Mouse (Mus musculus): ENCODE measurements around the gene Trdn. TPM values are rescaled to one million over a fixed set of nuclear protein-coding genes. Genes with fewer than 3 reads are reported as not detected.

Trdn gene
- total RNA-seq (2014; fragmentation: Nextera tagmentation) (not detected in 2 replicates), total RNA-seq (2017) (0.06 and 0.27 TPM in 2 replicates), polyA plus RNA-seq (2012) (not detected in 2 replicates)

DNA sequence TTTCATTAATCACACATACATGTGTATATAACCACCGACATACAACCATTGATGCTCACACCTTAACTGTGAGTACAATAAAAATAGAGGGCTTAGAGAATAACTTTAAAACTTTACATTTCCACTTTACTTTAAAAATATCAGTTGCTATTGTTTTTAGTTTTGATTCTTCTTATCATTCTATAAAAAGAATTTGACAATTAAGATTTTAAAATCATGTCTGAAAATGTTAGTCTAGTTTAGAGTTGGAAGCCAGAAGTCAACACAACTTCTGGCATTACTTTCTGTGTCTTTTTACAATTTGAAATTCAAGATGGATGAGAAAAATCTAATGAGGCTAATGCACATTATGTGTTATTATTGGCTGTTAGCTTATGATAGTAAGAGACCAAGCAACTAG, at the start of gene Trdn:
Gene Trdn (plus strand): TSS at position 301 of the 400 bp plus-strand sequence.
- no peaks in the 10 kb centered on the region for H3K36me3 ChIP-seq (replicated peaks)
- no peak for DNase-seq (ENCODE audit: low spot score)
- no peaks in the 10 kb centered on the region for H3K4me1 ChIP-seq (ENCODE audit: insufficient read depth, low read depth, low read length)
- no peaks in the 10 kb centered on the region for H3K9me3 ChIP-seq (replicated peaks)
- no peak within 1 kb of the TSS for H3K4me3 ChIP-seq (ENCODE audit: low read depth, low read length)
- H3K27me3 ChIP-seq (ENCODE audit: insufficient read depth, low read length) = no peaks in the 10 kb centered on the region
- ATAC-seq (ENCODE audit: extremely low read depth, insufficient number of reproducible peaks, low FRiP score, poor library complexity, severe bottlenecking) = no peak
- TF ChIP-seq CTCF (IDR thresholded peaks at IDR 0.05; ENCODE audit: low read depth, low read length) (no peak), GATA1 (IDR thresholded peaks at IDR 0.05; ENCODE audit: borderline replicate concordance, low read length) (no peak), GATA2 (IDR thresholded peaks at IDR 0.05; ENCODE audit: borderline replicate concordance, low read depth, low read length) (no peak), TAL1 (conservative IDR thresholded peaks at IDR 0.05; ENCODE audit: low read depth, low read length) (no peak), POLR2AphosphoS5 (IDR thresholded peaks at IDR 0.05; ENCODE audit: insufficient replicate concordance, low read depth, low read length) (no peak)

GRCm38 (mm10) chr10:33060771-33061170, 19.6 kb upstream of the Trdn start:
- Histone ChIP-seq H3K4me3 (ENCODE audit: low read depth, low read length) (no peak overlapping the region), H3K9me3 (replicated peaks) (no peaks in the 10 kb centered on the region), H3K36me3 (replicated peaks) (no peaks in the 10 kb centered on the region), H3K4me1 (ENCODE audit: insufficient read depth, low read depth, low read length) (no peaks in the 10 kb centered on the region), H3K27me3 (ENCODE audit: insufficient read depth, low read length) (no peaks in the 10 kb centered on the region)
- DNase-seq (ENCODE audit: low spot score) (no peak), ATAC-seq (ENCODE audit: extremely low read depth, insufficient number of reproducible peaks, low FRiP score, poor library complexity, severe bottlenecking) (no peak)
- no peak for TF ChIP-seq POLR2AphosphoS5 (IDR thresholded peaks at IDR 0.05; ENCODE audit: insufficient replicate concordance, low read depth, low read length)
- TF ChIP-seq GATA2 (IDR thresholded peaks at IDR 0.05; ENCODE audit: borderline replicate concordance, low read depth, low read length) = no peak
- no peak for TF ChIP-seq GATA1 (IDR thresholded peaks at IDR 0.05; ENCODE audit: borderline replicate concordance, low read length)
- TF ChIP-seq CTCF (IDR thresholded peaks at IDR 0.05; ENCODE audit: low read depth, low read length) = no peak
- TF ChIP-seq TAL1 (conservative IDR thresholded peaks at IDR 0.05; ENCODE audit: low read depth, low read length) = no peak

DNA sequence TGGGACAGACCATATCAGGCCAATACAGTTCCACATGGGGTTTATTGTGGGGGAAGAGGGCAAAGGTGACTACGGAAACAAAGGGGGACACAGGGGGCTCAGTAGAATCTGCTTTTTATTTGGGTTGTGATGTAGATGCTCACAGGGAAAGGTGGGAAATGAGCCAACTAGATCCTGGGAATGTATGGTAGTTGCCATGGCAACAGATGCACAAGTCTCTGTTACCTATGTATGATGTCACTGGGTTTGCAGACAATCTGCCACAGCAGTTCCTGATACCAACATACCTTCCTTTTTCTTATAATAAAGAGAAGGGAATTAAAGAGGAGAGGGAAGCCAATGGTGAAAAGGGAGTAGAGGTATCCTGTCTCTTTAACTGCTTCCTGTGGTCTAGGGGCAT, 14.8 kb upstream of the Trdn start:
- ATAC-seq (ENCODE audit: extremely low read depth, insufficient number of reproducible peaks, low FRiP score, poor library complexity, severe bottlenecking) (no peak), DNase-seq (ENCODE audit: low spot score) (no peak)
- Histone ChIP-seq H3K27me3 (ENCODE audit: insufficient read depth, low read length) (no peaks in the 10 kb centered on the region), H3K36me3 (replicated peaks) (no peaks in the 10 kb centered on the region), H3K4me3 (ENCODE audit: low read depth, low read length) (no peak overlapping the region), H3K4me1 (ENCODE audit: insufficient read depth, low read depth, low read length) (no peaks in the 10 kb centered on the region), H3K9me3 (replicated peaks) (no peaks in the 10 kb centered on the region)
- TF ChIP-seq GATA2 (IDR thresholded peaks at IDR 0.05; ENCODE audit: borderline replicate concordance, low read depth, low read length) (no peak), CTCF (IDR thresholded peaks at IDR 0.05; ENCODE audit: low read depth, low read length) (no peak), GATA1 (IDR thresholded peaks at IDR 0.05; ENCODE audit: borderline replicate concordance, low read length) (no peak), POLR2AphosphoS5 (IDR thresholded peaks at IDR 0.05; ENCODE audit: insufficient replicate concordance, low read depth, low read length) (no peak), TAL1 (conservative IDR thresholded peaks at IDR 0.05; ENCODE audit: low read depth, low read length) (no peak)

DNA sequence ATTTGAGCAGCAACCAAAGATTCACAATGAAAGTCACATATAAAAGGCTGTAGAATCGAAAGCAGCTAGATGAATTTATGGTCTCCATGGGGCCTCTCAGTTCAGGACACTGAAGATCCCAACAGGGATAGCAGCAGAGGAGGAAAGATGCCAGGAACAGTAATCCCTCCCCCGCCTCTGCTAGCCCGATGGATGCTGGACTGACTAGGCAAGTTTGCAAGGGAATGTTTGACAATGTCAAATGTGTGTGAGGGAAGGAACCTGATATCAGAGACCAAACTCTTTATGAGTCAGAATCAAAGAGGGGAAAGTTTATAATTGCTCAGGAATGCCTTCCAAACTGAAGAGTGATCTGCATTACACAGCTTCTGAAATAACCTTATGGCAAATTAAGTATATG, 7.2 kb upstream of the Trdn start:
- Histone ChIP-seq H3K36me3 (replicated peaks) (no peaks in the 10 kb centered on the region), H3K4me3 (ENCODE audit: low read depth, low read length) (no peak overlapping the region), H3K4me1 (ENCODE audit: insufficient read depth, low read depth, low read length) (no peaks in the 10 kb centered on the region), H3K27me3 (ENCODE audit: insufficient read depth, low read length) (no peaks in the 10 kb centered on the region), H3K9me3 (replicated peaks) (peaks cover 3% of the 10 kb centered on the region; the same call in 1 of the 2 replicates)
- TF ChIP-seq GATA2 (IDR thresholded peaks at IDR 0.05; ENCODE audit: borderline replicate concordance, low read depth, low read length) (no peak), TAL1 (conservative IDR thresholded peaks at IDR 0.05; ENCODE audit: low read depth, low read length) (no peak), CTCF (IDR thresholded peaks at IDR 0.05; ENCODE audit: low read depth, low read length) (no peak), GATA1 (IDR thresholded peaks at IDR 0.05; ENCODE audit: borderline replicate concordance, low read length) (no peak), POLR2AphosphoS5 (IDR thresholded peaks at IDR 0.05; ENCODE audit: insufficient replicate concordance, low read depth, low read length) (no peak)
- ATAC-seq (ENCODE audit: extremely low read depth, insufficient number of reproducible peaks, low FRiP score, poor library complexity, severe bottlenecking) = no peak
- no peak for DNase-seq (ENCODE audit: low spot score)

DNA sequence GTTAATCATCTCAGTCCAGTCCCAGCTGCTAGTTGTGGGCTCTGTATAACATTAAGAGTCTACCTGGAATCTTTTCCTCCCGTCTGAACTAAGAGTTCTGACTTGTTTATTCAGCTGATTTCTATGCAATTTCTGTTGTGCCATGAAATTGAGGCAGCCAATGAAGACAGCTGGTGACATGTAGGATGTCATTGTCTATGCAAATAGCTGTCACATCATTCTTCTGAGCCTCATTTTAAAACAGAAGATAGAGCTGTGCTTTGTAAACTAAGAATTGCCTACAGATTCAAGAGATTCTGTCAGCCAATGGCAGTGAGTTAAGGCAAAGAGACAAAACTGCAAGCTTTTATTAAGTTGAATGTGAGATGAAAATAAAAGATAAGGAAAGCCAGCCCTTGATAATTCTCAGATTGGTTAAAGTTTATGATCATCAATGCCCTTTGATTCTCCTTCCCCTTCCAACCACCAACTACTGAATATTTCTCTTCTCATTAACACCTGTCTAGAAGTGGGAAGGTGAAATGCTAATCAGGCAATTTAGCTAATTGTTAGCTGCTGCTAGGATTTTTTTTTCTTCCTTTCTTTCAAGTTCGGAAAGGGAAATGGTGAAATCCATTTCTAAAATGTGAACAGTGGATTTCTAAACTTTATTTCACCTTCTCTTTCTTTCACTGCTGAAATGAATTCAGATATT, 1.9 kb downstream of the Trdn start:
- DNase-seq (ENCODE audit: low spot score) = no peak
- ATAC-seq (ENCODE audit: extremely low read depth, insufficient number of reproducible peaks, low FRiP score, poor library complexity, severe bottlenecking) = no peak
- TF ChIP-seq GATA2 (IDR thresholded peaks at IDR 0.05; ENCODE audit: borderline replicate concordance, low read depth, low read length) (no peak), GATA1 (IDR thresholded peaks at IDR 0.05; ENCODE audit: borderline replicate concordance, low read length) (no peak), TAL1 (conservative IDR thresholded peaks at IDR 0.05; ENCODE audit: low read depth, low read length) (no peak), CTCF (IDR thresholded peaks at IDR 0.05; ENCODE audit: low read depth, low read length) (no peak)
- H3K4me1 ChIP-seq (ENCODE audit: insufficient read depth, low read depth, low read length) = no peaks in the 10 kb centered on the region
- no peaks in the 10 kb centered on the region for H3K27me3 ChIP-seq (ENCODE audit: insufficient read depth, low read length)
- H3K36me3 ChIP-seq (replicated peaks) = no peaks in the 10 kb centered on the region
- no peak overlapping the region for H3K4me3 ChIP-seq (ENCODE audit: low read depth, low read length)
- H3K9me3 ChIP-seq (replicated peaks) = no peaks in the 10 kb centered on the region

- H3K27me3 ChIP-seq (ENCODE audit: insufficient read depth, low read length) = no peaks in the 10 kb centered on the region
- H3K4me1 ChIP-seq (ENCODE audit: insufficient read depth, low read depth, low read length) = no peaks in the 10 kb centered on the region
- H3K36me3 ChIP-seq (replicated peaks) = no peaks in the 10 kb centered on the region
- ATAC-seq (ENCODE audit: extremely low read depth, insufficient number of reproducible peaks, low FRiP score, poor library complexity, severe bottlenecking) (no peak), DNase-seq (ENCODE audit: low spot score) (no peak)
- TF ChIP-seq GATA1 (IDR thresholded peaks at IDR 0.05; ENCODE audit: borderline replicate concordance, low read length) (no peak), GATA2 (IDR thresholded peaks at IDR 0.05; ENCODE audit: borderline replicate concordance, low read depth, low read length) (no peak), CTCF (IDR thresholded peaks at IDR 0.05; ENCODE audit: low read depth, low read length) (no peak), POLR2AphosphoS5 (IDR thresholded peaks at IDR 0.05; ENCODE audit: insufficient replicate concordance, low read depth, low read length) (no peak), TAL1 (conservative IDR thresholded peaks at IDR 0.05; ENCODE audit: low read depth, low read length) (no peak)
- no peaks in the 10 kb centered on the region for H3K9me3 ChIP-seq (replicated peaks)
- H3K4me3 ChIP-seq (ENCODE audit: low read depth, low read length) = no peak overlapping the region
These were observed 2.7 kb downstream of the Trdn start for GRCm38 (mm10) chr10:33082961-33083626.

Measured in G1E (cell line).